ENCODE assay signal across 8 mouse cellular contexts in the genomic region with DNA sequence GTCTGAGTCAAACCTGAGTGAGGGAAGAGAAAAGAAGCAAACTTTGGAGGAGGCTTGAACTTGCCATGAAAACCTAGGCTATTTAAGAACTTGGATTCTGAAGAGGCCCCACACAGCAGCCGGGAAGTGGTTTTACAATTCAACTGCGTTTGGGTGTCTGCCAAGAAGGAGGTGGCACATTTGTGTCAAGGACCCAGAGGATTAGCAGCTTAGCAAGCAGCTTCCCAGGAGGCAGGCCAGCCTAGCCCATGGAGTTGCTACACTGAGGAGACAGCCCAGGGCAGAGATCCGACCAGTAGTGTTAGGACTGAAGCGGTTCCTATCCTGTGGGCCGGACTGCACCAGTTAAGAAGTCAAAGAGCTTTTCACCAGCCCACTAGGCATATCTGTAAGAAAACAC.
DNase-seq lines count a peak whose midpoint lies in the region; ATAC-seq lines count a peak whose summit lies in the region.

No protein-coding gene starts in this region.

- H3K4me2 ChIP-seq in embryonic facial prominence, embryonic 13.5 days, result no peak overlapping the region
- H3K4me2 ChIP-seq in neural tube, embryonic 13.5 days, result no peak overlapping the region
- no peak overlapping the region for H3K4me2 ChIP-seq in neural tube, embryonic 15.5 days

- no peaks in the 10 kb centered on the region for H3K36me3 ChIP-seq in embryonic facial prominence, embryonic 13.5 days
- H3K36me3 ChIP-seq in embryonic facial prominence, embryonic 10.5 days (replicated peaks), result no peaks in the 10 kb centered on the region
- H3K36me3 ChIP-seq in neural tube, embryonic 13.5 days, result no peaks in the 10 kb centered on the region
- no peaks in the 10 kb centered on the region for H3K36me3 ChIP-seq in neural tube, embryonic 15.5 days

- no peak for DNase-seq in embryonic facial prominence, embryonic 10.5 days (ENCODE audit: low spot score)
- peak; percentile 79 for DNase-seq in lung, postnatal 36 days
- no peak for DNase-seq in thymus, postnatal 4 days
- no peak for DNase-seq in thymus, adult 18-20 months

- H3K4me3 ChIP-seq in embryonic facial prominence, embryonic 13.5 days, result no peak overlapping the region
- no peak overlapping the region for H3K4me3 ChIP-seq in embryonic facial prominence, embryonic 10.5 days
- no peak overlapping the region for H3K4me3 ChIP-seq in neural tube, embryonic 13.5 days
- no peak overlapping the region for H3K4me3 ChIP-seq in neural tube, embryonic 15.5 days (replicated peaks)

- H3K27me3 ChIP-seq in embryonic facial prominence, embryonic 13.5 days, result peaks cover 3% of the 10 kb centered on the region; the same call in 1 of the 2 replicates
- H3K27me3 ChIP-seq in embryonic facial prominence, embryonic 10.5 days (replicated peaks; ENCODE audit: low read depth, poor library complexity, severe bottlenecking), result no peaks in the 10 kb centered on the region
- no peaks in the 10 kb centered on the region for H3K27me3 ChIP-seq in neural tube, embryonic 13.5 days
- H3K27me3 ChIP-seq in neural tube, embryonic 15.5 days (replicated peaks), result no peaks in the 10 kb centered on the region

- H3K4me1 ChIP-seq in embryonic facial prominence, embryonic 13.5 days, result peaks cover 25% of the 10 kb centered on the region
- peaks cover 14% of the 10 kb centered on the region for H3K4me1 ChIP-seq in embryonic facial prominence, embryonic 10.5 days
- peaks cover 9% of the 10 kb centered on the region for H3K4me1 ChIP-seq in neural tube, embryonic 13.5 days (replicated peaks)
- 0 out of 2 replicates have a peak, but pooled peaks cover 2% of the 10 kb centered on the region for H3K4me1 ChIP-seq in neural tube, embryonic 15.5 days

- H3K9ac ChIP-seq in embryonic facial prominence, embryonic 13.5 days, result no peak overlapping the region
- H3K9ac ChIP-seq in neural tube, embryonic 13.5 days, result no peak overlapping the region
- H3K9ac ChIP-seq in neural tube, embryonic 15.5 days (replicated peaks), result no peak overlapping the region

- peak; percentile 40; the same call in 1 of the 2 replicates for ATAC-seq in embryonic facial prominence, embryonic 13.5 days (ENCODE audit: insufficient number of reproducible peaks, insufficient read depth, low FRiP score, low TSS enrichment, low read depth)
- ATAC-seq in neural tube, embryonic 13.5 days (ENCODE audit: low read depth), result peak; percentile 56; the same call in 1 of the 2 replicates
- ATAC-seq in neural tube, embryonic 15.5 days (ENCODE audit: low FRiP score), result no peak
- peak; percentile 21 for ATAC-seq in inflammation-experienced regulatory T-cells, adult 6 months

- no peaks in the 10 kb centered on the region for H3K9me3 ChIP-seq in embryonic facial prominence, embryonic 13.5 days
- no peaks in the 10 kb centered on the region for H3K9me3 ChIP-seq in embryonic facial prominence, embryonic 10.5 days
- H3K9me3 ChIP-seq in neural tube, embryonic 13.5 days, result no peaks in the 10 kb centered on the region
- no peaks in the 10 kb centered on the region for H3K9me3 ChIP-seq in neural tube, embryonic 15.5 days (replicated peaks)

- H3K27ac ChIP-seq in embryonic facial prominence, embryonic 13.5 days, result no peak overlapping the region
- H3K27ac ChIP-seq in embryonic facial prominence, embryonic 10.5 days (replicated peaks), result no peak overlapping the region
- H3K27ac ChIP-seq in neural tube, embryonic 13.5 days (replicated peaks), result no peak overlapping the region
- H3K27ac ChIP-seq in neural tube, embryonic 15.5 days (replicated peaks), result no peak overlapping the region

- 60% methylated on average over 5 of the region's 5 CpGs for WGBS in embryonic facial prominence, embryonic 13.5 days
- WGBS in embryonic facial prominence, embryonic 10.5 days, result 82% methylated on average over 5 of the region's 5 CpGs
- WGBS in neural tube, embryonic 13.5 days, result 67% methylated on average over 5 of the region's 5 CpGs
- 67% methylated on average over 5 of the region's 5 CpGs for whole genome bisulfite sequencing in neural tube, embryonic 15.5 days
